17 mouse cellular contexts compared by ENCODE assay signal in genomic region chr14:101930576-101931447, GRCm38 (mm10).
DNase-seq lines count a peak whose midpoint lies in the region; ATAC-seq and TF ChIP-seq lines count a peak whose summit lies in the region.
"Had no signal": no experiment of that assay in that cellular context is flagged by ENCODE, and none has a peak within 500 bp of the region (broad histone marks: within the 10 kb centered on the region; RNA-seq: fewer than 3 reads in every experiment).

No protein-coding gene starts in this region.

- peaks cover 68% of the 10 kb centered on the region for H3K36me3 ChIP-seq in heart, embryonic 12.5 days
- no peaks in the 10 kb centered on the region for H3K36me3 ChIP-seq in limb, embryonic 12.5 days
- H3K36me3 ChIP-seq in limb, embryonic 10.5 days: no peaks in the 10 kb centered on the region
- H3K36me3 ChIP-seq: forebrain, embryonic 15.5 days; hindbrain, embryonic 15.5 days; midbrain, embryonic 13.5 days had no signal

- H3K4me1 ChIP-seq in heart, embryonic 12.5 days (replicated peaks): peaks cover 10% of the 10 kb centered on the region
- H3K4me1 ChIP-seq in limb, embryonic 12.5 days (replicated peaks): peaks cover 10% of the 10 kb centered on the region; the same call in 1 of the 2 replicates
- H3K4me1 ChIP-seq in limb, embryonic 10.5 days: peaks cover 3% of the 10 kb centered on the region; the same call in 1 of the 2 replicates
- peaks cover 3% of the 10 kb centered on the region for H3K4me1 ChIP-seq in cortical plate, adult 2 months (ENCODE audit: control insufficient read depth, insufficient read depth, low read length)
- H3K4me1 ChIP-seq: forebrain, embryonic 15.5 days; hindbrain, embryonic 15.5 days had no signal

- H3K9ac ChIP-seq in heart, embryonic 12.5 days: no peak overlapping the region
- H3K9ac ChIP-seq in limb, embryonic 12.5 days (replicated peaks): no peak overlapping the region
- H3K9ac ChIP-seq: forebrain, embryonic 15.5 days; hindbrain, embryonic 15.5 days; liver, embryonic 14.5 days; midbrain, embryonic 13.5 days had no signal

- H3K27ac ChIP-seq in heart, embryonic 12.5 days (ENCODE audit: poor library complexity, severe bottlenecking): no peak overlapping the region
- H3K27ac ChIP-seq in limb, embryonic 12.5 days: peak overlapping the region; percentile 46
- H3K27ac ChIP-seq in limb, embryonic 10.5 days: no peak overlapping the region
- peak overlapping the region; percentile 54; the same call in 1 of the 2 replicates for H3K27ac ChIP-seq in cortical plate, adult 2 months (ENCODE audit: insufficient read depth, low read length)
- H3K27ac ChIP-seq: forebrain, embryonic 15.5 days; hindbrain, embryonic 15.5 days; liver, embryonic 14.5 days; midbrain, embryonic 13.5 days had no signal

- intact Hi-C loops in heart, postnatal 10 days (cut with DNase I): loop anchor here (10.0 kb wide), 1 partner anchor 276 kb away; the partner anchor contains the start of gene Uchl3

- TF ChIP-seq POLR2A in cortical plate, adult 2 months (IDR thresholded peaks at IDR 0.05; ENCODE audit: extremely low read depth, insufficient read depth, low read length): no peak

- WGBS in heart, embryonic 12.5 days: 87% methylated on average over 25 of the region's 25 CpGs
- 92% methylated on average over 25 of the region's 25 CpGs for WGBS in limb, embryonic 12.5 days
- WGBS in limb, embryonic 10.5 days: 94% methylated on average over 25 of the region's 25 CpGs

- H3K27me3 ChIP-seq in heart, embryonic 12.5 days (replicated peaks): no peaks in the 10 kb centered on the region
- no peaks in the 10 kb centered on the region for H3K27me3 ChIP-seq in limb, embryonic 12.5 days
- no peaks in the 10 kb centered on the region for H3K27me3 ChIP-seq in limb, embryonic 10.5 days (ENCODE audit: low read depth, poor library complexity, severe bottlenecking)
- H3K27me3 ChIP-seq: forebrain, embryonic 15.5 days; hindbrain, embryonic 15.5 days; midbrain, embryonic 13.5 days had no signal

- TF ChIP-seq CTCF in cortical plate, adult 2 months (IDR thresholded peaks at IDR 0.05; ENCODE audit: extremely low read depth, insufficient read depth, low read length): no peak

- DNase-seq in heart, postnatal 10 days: peak; percentile 31 to 37
- DNase-seq in limb, embryonic 10.5 days (ENCODE audit: low spot score): no peak
- peak; percentile 49 for DNase-seq in right cerebral cortex, postnatal 25 days
- DNase-seq in kidney, postnatal 4 days: no peak
- DNase-seq: cerebellum, adult 2 months; embryo, embryonic 11 days; gastrocnemius, postnatal 25 days; lung, postnatal 14 days; thymus, postnatal 36 days had no signal

- no peak for ATAC-seq in heart, embryonic 12.5 days (ENCODE audit: insufficient number of reproducible peaks, low FRiP score)
- no peak for ATAC-seq in limb, embryonic 12.5 days (ENCODE audit: insufficient number of reproducible peaks, insufficient read depth, low FRiP score, low TSS enrichment, low read depth)
- no peak for ATAC-seq in cerebellum, adult (ENCODE audit: insufficient number of reproducible peaks, low FRiP score, low TSS enrichment)
- ATAC-seq: forebrain, embryonic 15.5 days; midbrain, embryonic 13.5 days had no signal

- no peak overlapping the region for H3K4me2 ChIP-seq in heart, embryonic 12.5 days
- H3K4me2 ChIP-seq in limb, embryonic 12.5 days: no peak overlapping the region
- H3K4me2 ChIP-seq: forebrain, embryonic 15.5 days; hindbrain, embryonic 15.5 days; midbrain, embryonic 13.5 days had no signal

- no peaks in the 10 kb centered on the region for H3K9me3 ChIP-seq in heart, embryonic 12.5 days (replicated peaks)
- H3K9me3 ChIP-seq in limb, embryonic 12.5 days: no peaks in the 10 kb centered on the region
- no peaks in the 10 kb centered on the region for H3K9me3 ChIP-seq in limb, embryonic 10.5 days (replicated peaks)
- H3K9me3 ChIP-seq: forebrain, embryonic 15.5 days; hindbrain, embryonic 15.5 days; midbrain, embryonic 13.5 days had no signal

- H3K4me3 ChIP-seq in heart, embryonic 12.5 days: no peak overlapping the region
- no peak overlapping the region for H3K4me3 ChIP-seq in limb, embryonic 12.5 days (replicated peaks)
- no peak overlapping the region for H3K4me3 ChIP-seq in limb, embryonic 10.5 days
- peak overlapping the region; percentile 38 for H3K4me3 ChIP-seq in cortical plate, adult 2 months (ENCODE audit: insufficient read depth, low read length)
- H3K4me3 ChIP-seq: forebrain, embryonic 15.5 days; hindbrain, embryonic 15.5 days; midbrain, embryonic 13.5 days had no signal

Comparison
In these comparisons a context has a peak if more than half of its experiments do, and no peak if none do; other contexts are left out.
1. H3K27ac ChIP-seq: peak in limb, embryonic 12.5 days (single experiment) and cortical plate, adult 2 months (single experiment); none in heart, embryonic 12.5 days (single experiment) and limb, embryonic 10.5 days (single experiment).
2. DNase-seq: peak in heart, postnatal 10 days (2 of 2) and right cerebral cortex, postnatal 25 days (single experiment); none in limb, embryonic 10.5 days (single experiment) and kidney, postnatal 4 days (0 of 2).